Mouse (Mus musculus) limb, embryonic 13.5 days (tissue): ENCODE data around the gene Fam117a. TPM values are rescaled to one million over a fixed set of nuclear protein-coding genes. Genes with fewer than 3 reads are reported as not detected.

Source experiments
- ATAC-seq: fragments of 200-750 bp; cut with Nextera tagmentation; 2 replicates; pipeline ENCODE4 v1.8.0; 2017; ENCODE audit warnings: low read depth, moderate number of reproducible peaks, moderate TSS enrichment; ENCODE audit not compliant: low FRiP score
- H3K27ac ChIP-seq: fragments of 300-500 bp; sonication (generic); 2 replicates; pipeline ENCODE4 v1.5.1; 2015; ENCODE audit warnings: inconsistent platforms, mild to moderate bottlenecking, moderate library complexity
- H3K27me3 ChIP-seq: fragments of 300-500 bp; sonication (generic); 2 replicates; pipeline ENCODE4 v1.6.1; 2015; ENCODE audit warnings: mild to moderate bottlenecking, inconsistent platforms
- H3K36me3 ChIP-seq: fragments of 300-500 bp; sonication (generic); 2 replicates; pipeline ENCODE4 v1.6.1; 2015; ENCODE audit warnings: inconsistent platforms, mild to moderate bottlenecking, moderate library complexity
- H3K4me1 ChIP-seq: fragments of 300-500 bp; sonication (generic); 2 replicates; pipeline ENCODE4 v1.6.1; 2015; ENCODE audit warnings: inconsistent platforms
- H3K4me2 ChIP-seq: fragments of 300-500 bp; sonication (generic); replicated peaks from 2 replicates; pipeline ENCODE4 v1.6.1; 2015; ENCODE audit warnings: inconsistent platforms, mild to moderate bottlenecking, moderate library complexity
- H3K4me3 ChIP-seq: fragments of 300-500 bp; sonication (generic); 2 replicates; pipeline ENCODE4 v1.5.1; 2015; ENCODE audit warnings: moderate library complexity, mild to moderate bottlenecking, inconsistent platforms
- H3K9ac ChIP-seq: fragments of 300-500 bp; sonication (generic); 2 replicates; pipeline ENCODE4 v1.6.1; 2015; ENCODE audit warnings: mild to moderate bottlenecking, inconsistent platforms
- H3K9me3 ChIP-seq: fragments of 300-500 bp; sonication (generic); 2 replicates; pipeline ENCODE4 v1.6.1; 2016; ENCODE audit warnings: inconsistent platforms
- WGBS: fragments of 180-500 bp; shearing (Covaris S2); methylation state at CpG from one replicate; pipeline ENCODE4 v1.1.7; 2015; 5-methylcytosine and 5-hydroxymethylcytosine counted together
- polyA plus RNA-seq: library from polyadenylated mRNA; unstranded; fragments of >200 nt; fragmentation: Nextera tagmentation; extraction: Ambion mirVana; gene quantifications from 2 replicates; pipeline ENCODE4 v1.2.1, GENCODE M21; 2015

The Fam117a gene
- polyA plus RNA-seq: 15.8 and 16.2 TPM in 2 replicates

GRCm38 (mm10) chr11:95336568-95337128 is at the start of gene Fam117a:
TSS of gene Fam117a (plus strand) at chr11:95337018.
- peak within 1 kb of the TSS; percentile 72 for H3K27ac ChIP-seq
- ATAC-seq: peak; percentile 99
- under 1% methylated on average over 26 of the region's 27 CpGs for WGBS

GRCm38 (mm10) chr11:95291998-95292397 is 44.8 kb upstream of the Fam117a start:
- no peak overlapping the region for H3K4me3 ChIP-seq
- WGBS: 83% methylated on average over 4 of the region's 4 CpGs
- no peak overlapping the region for H3K9ac ChIP-seq
- H3K27ac ChIP-seq: no peak overlapping the region
- H3K4me2 ChIP-seq: no peak overlapping the region
- H3K4me1 ChIP-seq: no peaks in the 10 kb centered on the region
- no peak for ATAC-seq
- H3K36me3 ChIP-seq: peaks cover 86% of the 10 kb centered on the region
- H3K9me3 ChIP-seq: no peaks in the 10 kb centered on the region
- no peaks in the 10 kb centered on the region for H3K27me3 ChIP-seq

More at GRCm38 (mm10) chr11:95336568-95337128, at the start of gene Fam117a:
- Histone ChIP-seq H3K4me2 (peak within 1 kb of the TSS; percentile 78), H3K9me3 (no peaks in the 10 kb centered on the region), H3K36me3 (no peaks in the 10 kb centered on the region), H3K4me1 (peaks cover 41% of the 10 kb centered on the region), H3K4me3 (peak within 1 kb of the TSS; percentile 94), H3K27me3 (no peaks in the 10 kb centered on the region), H3K9ac (peak within 1 kb of the TSS; percentile 88)

GRCm38 (mm10) chr11:95293017-95293624 is 43.7 kb upstream of the Fam117a start:
- no peak for ATAC-seq
- no peak overlapping the region for H3K4me2 ChIP-seq
- H3K9me3 ChIP-seq: no peaks in the 10 kb centered on the region
- no peaks in the 10 kb centered on the region for H3K4me1 ChIP-seq
- H3K36me3 ChIP-seq: peaks cover 84% of the 10 kb centered on the region
- H3K4me3 ChIP-seq: no peak overlapping the region
- H3K9ac ChIP-seq: no peak overlapping the region
- H3K27me3 ChIP-seq: no peaks in the 10 kb centered on the region
- H3K27ac ChIP-seq: no peak overlapping the region
- WGBS: 86% methylated on average over 8 of the region's 8 CpGs

GRCm38 (mm10) chr11:95295736-95296135 is 41.1 kb upstream of the Fam117a start:
- ATAC-seq: no peak
- no peak overlapping the region for H3K4me2 ChIP-seq
- no peak overlapping the region for H3K9ac ChIP-seq
- H3K36me3 ChIP-seq: peaks cover 84% of the 10 kb centered on the region
- no peak overlapping the region for H3K4me3 ChIP-seq
- H3K27me3 ChIP-seq: no peaks in the 10 kb centered on the region
- H3K9me3 ChIP-seq: no peaks in the 10 kb centered on the region
- 91% methylated on average over 13 of the region's 13 CpGs for WGBS
- H3K27ac ChIP-seq: no peak overlapping the region
- H3K4me1 ChIP-seq: no peaks in the 10 kb centered on the region

GRCm38 (mm10) chr11:95298146-95298545 is 38.7 kb upstream of the Fam117a start:
- no peak overlapping the region for H3K4me2 ChIP-seq
- H3K4me1 ChIP-seq: no peaks in the 10 kb centered on the region
- ATAC-seq: no peak
- H3K9ac ChIP-seq: no peak overlapping the region
- H3K27me3 ChIP-seq: no peaks in the 10 kb centered on the region
- H3K9me3 ChIP-seq: no peaks in the 10 kb centered on the region
- H3K27ac ChIP-seq: no peak overlapping the region
- H3K4me3 ChIP-seq: no peak overlapping the region
- peaks cover 83% of the 10 kb centered on the region for H3K36me3 ChIP-seq
- 21% methylated on average over 2 of the region's 2 CpGs for WGBS

- Histone ChIP-seq H3K9ac (no peak overlapping the region), H3K27me3 (no peaks in the 10 kb centered on the region), H3K36me3 (peaks cover 80% of the 10 kb centered on the region), H3K4me3 (no peak overlapping the region), H3K4me2 (no peak overlapping the region), H3K4me1 (no peaks in the 10 kb centered on the region), H3K9me3 (no peaks in the 10 kb centered on the region), H3K27ac (no peak overlapping the region)
- ATAC-seq: no peak
- WGBS: 95% methylated on average over 12 of the region's 12 CpGs
These were observed 36.9 kb upstream of the Fam117a start for GRCm38 (mm10) chr11:95299886-95300285.

- Histone ChIP-seq H3K4me1 (no peaks in the 10 kb centered on the region), H3K27me3 (no peaks in the 10 kb centered on the region), H3K36me3 (peaks cover 84% of the 10 kb centered on the region), H3K4me3 (no peak overlapping the region), H3K9me3 (no peaks in the 10 kb centered on the region), H3K9ac (no peak overlapping the region), H3K4me2 (no peak overlapping the region), H3K27ac (no peak overlapping the region)
- no peak for ATAC-seq
- 93% methylated on average over 3 of the region's 3 CpGs for WGBS
These were observed 35.0 kb upstream of the Fam117a start for GRCm38 (mm10) chr11:95301772-95302171.

- H3K9me3 ChIP-seq: no peaks in the 10 kb centered on the region
- no peak overlapping the region for H3K9ac ChIP-seq
- no peak overlapping the region for H3K27ac ChIP-seq
- H3K4me1 ChIP-seq: peaks cover 12% of the 10 kb centered on the region
- no peak overlapping the region for H3K4me3 ChIP-seq
- no peak overlapping the region for H3K4me2 ChIP-seq
- WGBS: 91% methylated on average over 7 of the region's 7 CpGs
- no peaks in the 10 kb centered on the region for H3K27me3 ChIP-seq
- no peak for ATAC-seq
- H3K36me3 ChIP-seq: peaks cover 51% of the 10 kb centered on the region
These were observed 31.2 kb upstream of the Fam117a start for GRCm38 (mm10) chr11:95305600-95305999.

GRCm38 (mm10) chr11:95307526-95307925 is 29.3 kb upstream of the Fam117a start:
- 88% methylated on average over 8 of the region's 8 CpGs for WGBS
- ATAC-seq: no peak
- Histone ChIP-seq H3K36me3 (peaks cover 33% of the 10 kb centered on the region), H3K27me3 (no peaks in the 10 kb centered on the region), H3K9me3 (no peaks in the 10 kb centered on the region), H3K27ac (no peak overlapping the region), H3K4me1 (peaks cover 23% of the 10 kb centered on the region), H3K4me3 (no peak overlapping the region), H3K4me2 (no peak overlapping the region), H3K9ac (no peak overlapping the region)

GRCm38 (mm10) chr11:95309510-95310006 is 27.3 kb upstream of the Fam117a start:
- Histone ChIP-seq H3K27ac (peak overlapping the region; percentile 98), H3K4me2 (peak overlapping the region; percentile 80), H3K4me3 (peak overlapping the region; percentile 90), H3K9ac (peak overlapping the region; percentile 97), H3K9me3 (no peaks in the 10 kb centered on the region), H3K4me1 (peaks cover 23% of the 10 kb centered on the region), H3K36me3 (peaks cover 14% of the 10 kb centered on the region), H3K27me3 (no peaks in the 10 kb centered on the region)
- ATAC-seq: peak; percentile 96
- WGBS: under 1% methylated on average over 37 of the region's 37 CpGs

GRCm38 (mm10) chr11:95310007-95310647 is 26.7 kb upstream of the Fam117a start, which contains the start of gene Kat7:
TSS of gene Kat7 (minus strand) at chr11:95310246.
- H3K27ac ChIP-seq: peak within 1 kb of the TSS; percentile 98
- peaks cover 10% of the 10 kb centered on the region for H3K36me3 ChIP-seq
- H3K4me2 ChIP-seq: peak within 1 kb of the TSS; percentile 80
- ATAC-seq: peak; percentile 93
- H3K9me3 ChIP-seq: no peaks in the 10 kb centered on the region
- peaks cover 23% of the 10 kb centered on the region for H3K4me1 ChIP-seq
- H3K4me3 ChIP-seq: peak within 1 kb of the TSS; percentile 90
- peak within 1 kb of the TSS; percentile 97 for H3K9ac ChIP-seq
- H3K27me3 ChIP-seq: no peaks in the 10 kb centered on the region
- WGBS: under 1% methylated on average over 42 of the region's 42 CpGs
